Mouse (Mus musculus): Measurements from ENCODE around the gene Nup107.
"Not testable (repeated sequence)": the region's sequence is repeated elsewhere in the genome, so short reads cannot be mapped to it uniquely, and the experiment has no call there.

Gene Nup107

DNA sequence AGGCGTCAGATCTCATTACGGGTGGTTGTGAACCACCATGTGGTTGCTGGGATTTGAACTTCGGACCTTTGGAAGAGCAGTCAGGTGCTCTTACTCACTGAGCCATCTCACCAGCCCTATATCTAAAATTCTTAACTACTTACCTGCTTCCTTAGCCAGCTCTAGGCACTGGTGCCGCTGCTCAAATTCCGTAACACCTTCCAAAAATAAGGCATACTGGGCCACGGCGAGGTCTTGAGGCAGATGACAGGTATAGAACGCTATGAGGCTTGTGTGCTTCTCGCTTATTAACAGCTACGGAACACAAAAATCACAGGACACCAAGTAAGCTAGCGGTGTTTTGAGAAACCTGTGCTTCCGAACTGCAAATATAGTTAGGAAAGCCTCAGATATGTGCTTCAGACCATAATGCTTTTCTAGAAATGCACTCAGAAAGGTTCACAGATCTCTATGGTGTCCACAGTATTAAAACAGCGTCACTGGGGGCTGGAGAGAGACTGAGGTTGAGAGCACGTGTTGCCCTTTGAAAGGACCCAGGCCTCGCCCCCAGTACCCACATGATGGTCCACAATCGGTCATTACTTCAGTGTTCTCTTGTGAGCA lies 28.8 kb downstream of the Nup107 start:
- DNase-seq (ENCODE audit: low read depth, low spot score): no peak

DNA sequence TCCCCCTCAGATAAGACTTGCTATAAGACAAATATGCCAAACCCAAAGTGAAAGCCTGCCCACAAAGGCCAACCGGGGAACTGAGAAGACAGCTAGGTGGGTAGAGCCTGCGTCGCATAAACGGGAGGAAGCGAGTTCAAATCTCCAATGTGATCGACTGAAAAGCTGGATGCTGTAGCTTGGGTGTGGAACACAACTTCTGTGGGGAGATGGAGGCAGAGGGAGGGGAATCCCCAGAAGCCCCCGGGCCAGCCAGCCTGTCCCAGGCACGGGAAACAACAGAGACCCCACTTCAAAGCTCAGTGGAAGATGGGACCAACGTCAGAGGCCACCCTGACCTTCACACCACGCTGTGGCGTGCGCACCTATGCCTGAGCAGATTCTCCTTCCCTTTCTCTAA lies 29.5 kb downstream of the Nup107 start:
- no peak for DNase-seq (ENCODE audit: low read depth, low spot score)

DNA sequence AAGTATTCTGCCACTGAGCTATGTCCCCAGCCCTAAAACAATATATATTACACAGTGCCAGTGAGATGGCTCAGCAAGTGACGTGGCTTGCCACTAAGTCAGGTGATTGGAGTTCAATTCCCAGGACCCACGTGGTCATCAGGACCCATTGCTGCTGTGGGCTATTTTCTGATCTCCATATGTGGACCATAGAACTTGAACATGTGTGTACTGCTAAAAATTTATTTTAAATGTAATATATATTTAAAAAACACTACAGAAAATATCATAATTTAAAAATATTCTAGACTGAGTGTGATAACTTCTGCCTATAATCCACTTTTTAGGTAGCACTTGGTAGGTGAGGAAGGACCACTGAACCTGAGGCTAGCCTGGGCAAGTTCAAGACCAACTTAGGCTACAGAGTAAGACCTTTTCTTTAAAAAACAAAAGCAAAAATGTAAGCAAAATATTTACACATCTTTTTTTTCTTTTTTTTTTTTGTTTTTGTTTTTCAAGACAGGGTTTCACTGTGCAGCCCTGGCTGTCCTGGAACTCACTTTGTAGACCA lies 30.1 kb downstream of the Nup107 start:
- no peak for DNase-seq (ENCODE audit: low read depth, low spot score)

DNA sequence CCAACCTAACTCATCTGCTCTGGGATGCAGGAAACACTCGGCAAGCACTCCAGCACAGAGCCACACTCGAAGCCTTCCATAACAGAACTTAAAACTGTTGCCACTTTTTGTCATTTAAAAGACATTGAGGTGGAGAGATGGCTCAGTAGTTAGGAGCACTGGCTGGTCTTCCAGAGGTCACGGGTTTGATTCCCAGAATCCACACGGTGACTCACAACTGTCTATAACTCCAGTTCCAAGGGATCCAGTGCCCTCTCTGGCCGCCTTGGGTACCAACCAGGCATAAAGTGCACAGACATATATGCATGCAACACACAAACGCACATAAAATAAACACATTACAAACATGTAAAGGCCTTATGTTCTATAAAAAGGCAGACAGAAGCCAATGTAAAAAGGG lies 31.0 kb downstream of the Nup107 start:
- DNase-seq (ENCODE audit: low read depth, low spot score): no peak

DNA sequence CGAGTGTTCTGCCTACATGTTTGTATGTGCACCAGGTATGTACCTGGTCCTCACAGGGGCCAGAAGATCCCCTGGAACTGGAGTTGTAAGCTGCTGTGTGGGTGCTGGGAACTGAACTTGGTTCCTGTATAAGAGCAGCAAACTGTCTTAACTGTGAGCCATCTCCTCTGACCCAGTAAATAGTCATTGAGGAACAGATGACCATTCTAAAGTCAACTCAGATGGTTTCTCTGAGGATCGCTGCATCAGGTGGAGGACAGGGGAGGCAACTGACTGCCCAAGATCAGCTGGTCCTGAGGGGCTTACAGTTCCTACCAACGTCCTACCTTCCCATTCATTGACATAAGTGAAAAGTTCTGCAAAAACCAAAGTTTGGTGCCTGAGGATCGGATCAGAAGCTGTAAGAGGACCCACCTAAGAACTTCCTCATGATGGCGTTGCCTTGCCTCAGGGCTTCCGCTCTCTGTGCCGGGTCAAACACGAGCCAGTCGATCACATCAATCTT lies 31.6 kb downstream of the Nup107 start:
- DNase-seq (ENCODE audit: low read depth, low spot score): no peak

DNA sequence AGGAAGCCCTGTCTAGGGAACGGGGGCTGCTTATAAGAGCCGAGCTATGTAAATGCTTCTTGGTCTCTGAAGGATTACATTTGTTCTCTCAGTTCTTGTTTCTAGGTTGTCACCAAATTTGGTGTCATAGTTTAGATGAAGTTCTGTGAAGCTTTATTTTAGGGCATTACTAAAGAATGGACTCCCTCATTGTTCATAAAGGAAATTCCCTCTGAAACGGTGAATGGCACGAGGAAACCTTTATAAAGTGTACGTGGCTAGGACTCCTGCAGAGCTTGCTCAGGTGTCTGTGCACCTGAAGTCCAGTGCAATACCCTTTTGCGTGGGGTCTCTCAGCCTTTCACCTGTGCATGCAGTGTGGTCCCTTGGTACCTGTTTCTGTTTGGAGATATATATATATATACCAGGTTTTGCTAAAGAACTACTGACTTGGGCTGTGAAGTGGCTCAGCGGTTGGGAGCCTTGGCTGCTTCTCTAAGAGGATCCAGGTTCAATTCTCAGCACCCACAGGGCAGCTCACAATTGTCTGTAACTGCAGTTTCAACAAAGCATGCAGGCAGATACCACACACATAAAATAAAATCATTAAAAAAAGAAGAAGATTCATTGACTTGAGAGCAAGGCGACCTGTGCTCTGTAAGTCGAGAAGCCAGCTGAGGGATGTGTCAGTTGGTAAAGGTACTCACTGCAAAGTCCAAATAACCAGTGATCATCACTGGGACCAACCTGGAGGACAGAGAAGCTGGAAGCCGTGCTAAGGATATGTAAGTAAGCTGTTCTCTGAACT lies 32.5 kb downstream of the Nup107 start:
- DNase-seq (ENCODE audit: low read depth, low spot score): no peak

DNA sequence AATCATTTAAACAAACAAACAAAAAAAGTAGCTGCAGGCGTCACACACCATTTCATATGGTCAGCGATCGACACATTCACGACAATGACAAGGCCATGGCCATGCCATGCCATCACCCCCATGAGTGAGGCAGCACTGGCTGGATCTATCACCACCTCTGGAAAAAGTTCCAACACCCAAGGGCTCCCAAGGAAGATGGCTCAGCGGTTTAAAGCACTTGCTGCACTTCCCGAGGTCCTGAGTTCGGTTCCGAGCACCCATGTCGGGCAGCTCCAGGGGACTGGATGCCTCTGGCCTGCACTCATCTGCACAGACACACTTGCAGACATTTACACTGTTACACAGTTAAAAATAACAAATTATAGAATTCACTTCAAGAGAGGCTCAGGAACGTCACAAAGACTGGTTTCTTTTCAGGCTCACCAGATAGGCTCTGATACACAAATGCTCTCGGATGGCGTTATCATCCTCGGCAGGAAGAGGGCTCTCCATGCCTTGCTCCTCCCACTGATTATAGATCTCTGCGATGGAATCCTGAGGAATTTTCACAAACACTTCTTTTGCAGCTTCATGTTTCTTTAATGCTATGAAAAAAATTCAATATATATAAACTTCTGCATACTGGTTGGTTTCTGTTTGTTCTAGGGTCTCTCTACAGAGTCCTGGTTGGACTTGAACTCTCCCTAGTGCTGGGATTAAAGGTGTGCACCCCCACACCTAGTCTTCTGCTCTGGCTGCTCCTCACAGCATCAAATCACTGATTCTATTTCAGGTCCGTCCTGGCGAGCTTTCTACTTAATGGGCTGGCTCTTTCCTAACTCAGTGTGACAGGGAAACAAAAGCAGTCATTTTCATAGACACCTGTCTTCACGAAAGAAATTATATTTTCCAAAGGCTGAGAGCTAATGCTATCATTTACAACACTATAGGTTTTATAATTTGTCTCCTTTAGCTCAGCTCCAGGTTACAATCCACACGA lies 33.5 kb downstream of the Nup107 start:
- DNase-seq (ENCODE audit: low read depth, low spot score): no peak

DNA sequence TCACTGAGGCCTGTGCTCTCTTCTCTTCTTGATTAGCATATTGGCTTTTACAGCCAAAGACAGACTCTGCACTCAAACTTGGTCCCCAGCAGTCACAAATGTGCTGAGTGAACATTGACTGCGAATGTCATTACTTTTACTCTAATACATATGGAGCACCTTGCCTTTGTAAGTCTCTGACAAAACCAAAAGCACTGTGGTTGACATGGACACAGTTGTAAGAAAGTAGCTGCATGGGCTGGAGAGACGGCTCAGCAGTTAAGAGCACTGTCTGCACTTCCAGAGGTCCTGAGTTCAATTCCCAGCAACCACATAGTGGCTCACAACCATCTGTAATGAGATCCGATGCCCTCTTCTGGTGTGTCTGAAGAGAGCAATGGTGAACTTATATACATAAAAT lies 34.2 kb downstream of the Nup107 start:
- DNase-seq (ENCODE audit: low read depth, low spot score): not testable (repeated sequence)

DNA sequence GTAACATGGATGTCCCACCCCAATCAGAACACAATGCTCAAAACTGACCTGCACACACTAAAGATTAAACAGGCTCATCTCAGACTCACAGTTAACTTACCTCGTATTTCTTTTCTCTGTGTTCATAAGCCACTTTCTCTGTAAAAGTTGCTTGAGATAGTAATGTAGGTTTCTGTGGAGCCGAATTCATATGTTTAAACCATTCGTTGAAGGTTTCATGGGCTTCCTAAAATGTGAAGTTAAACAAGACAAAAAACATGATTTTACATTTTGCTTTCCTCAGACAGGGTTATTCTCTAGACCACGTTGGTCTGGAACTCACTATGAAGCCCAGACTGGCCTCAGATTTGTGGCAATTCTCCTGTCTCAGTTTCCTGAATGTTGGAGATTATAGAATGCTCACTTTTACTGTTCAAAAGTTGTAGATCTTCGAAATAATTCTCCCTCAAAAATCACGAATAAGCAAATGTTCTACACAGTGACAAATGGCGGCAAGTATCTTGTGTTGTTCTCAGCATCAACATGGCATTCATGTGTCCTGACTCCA lies 34.6 kb downstream of the Nup107 start:
- DNase-seq (ENCODE audit: low read depth, low spot score): no peak

DNA sequence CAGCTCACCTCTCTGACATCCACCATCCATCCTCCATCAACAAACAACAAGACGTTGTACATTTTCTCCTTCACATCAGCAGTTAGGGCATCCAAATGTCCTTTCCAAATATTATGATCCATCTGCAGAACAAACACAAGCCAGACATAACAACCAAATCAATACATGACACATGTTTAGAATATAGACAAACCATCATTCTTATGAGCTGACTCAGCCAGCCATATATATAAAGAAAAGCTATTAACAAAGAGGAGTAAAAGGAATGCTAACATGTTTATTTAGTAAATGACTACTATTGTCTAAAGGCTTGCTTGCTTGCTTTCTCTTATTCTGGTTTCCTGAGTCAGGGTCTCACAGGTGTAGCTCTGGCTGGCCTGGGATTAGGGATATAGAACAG lies 35.2 kb downstream of the Nup107 start:
- DNase-seq (ENCODE audit: low read depth, low spot score): no peak

DNA sequence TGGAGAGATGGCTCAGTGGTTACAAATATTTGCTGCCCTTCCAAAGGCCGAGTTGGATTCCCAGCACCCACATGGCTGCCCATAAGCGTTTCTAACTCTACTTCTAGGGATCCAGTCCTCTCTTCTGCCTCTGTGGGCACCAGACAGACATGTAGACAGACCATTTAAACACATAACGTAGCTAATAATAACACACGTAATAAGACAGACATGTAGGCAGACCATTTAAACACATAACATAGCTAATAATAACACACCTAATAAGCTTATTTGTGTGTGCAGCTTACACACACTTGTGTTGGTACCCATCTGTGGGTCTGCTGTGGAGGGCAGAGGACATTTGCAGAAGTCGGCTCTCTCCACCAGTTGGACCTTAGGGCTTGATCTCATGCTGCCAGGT lies 35.7 kb downstream of the Nup107 start:
- no peak for DNase-seq (ENCODE audit: low read depth, low spot score)

DNA sequence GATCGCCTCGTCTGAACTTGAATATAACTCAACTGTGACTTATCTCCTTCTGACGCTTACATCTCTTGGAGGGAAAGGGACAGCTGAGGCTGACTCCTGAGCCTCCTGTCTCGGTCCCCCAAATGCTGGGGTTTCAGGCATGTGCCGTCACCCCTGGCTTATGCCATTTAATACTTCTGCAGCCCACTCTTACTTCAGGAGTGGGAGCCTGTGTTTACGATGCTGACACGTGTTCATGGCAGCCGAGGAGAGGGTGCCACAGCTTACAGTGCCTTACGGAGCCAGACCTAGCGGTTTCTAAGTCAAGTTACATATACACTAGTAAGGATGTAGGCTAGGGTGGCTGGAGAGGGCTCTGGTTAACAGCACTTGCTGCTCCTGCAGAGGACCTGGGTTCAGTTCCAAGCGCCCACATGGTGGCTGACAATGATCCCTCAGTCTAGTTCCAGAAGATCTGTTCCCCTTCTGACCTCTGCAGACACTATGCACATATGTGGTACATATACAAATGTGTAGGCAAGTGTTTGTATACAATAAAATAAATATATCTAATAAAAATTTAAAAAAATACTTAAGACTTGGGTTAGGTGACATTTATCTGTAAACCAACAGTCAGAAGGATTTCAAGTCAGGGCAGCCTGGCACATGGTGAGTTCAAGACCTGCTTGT lies 36.6 kb downstream of the Nup107 start:
- no peak for DNase-seq (ENCODE audit: low read depth, low spot score)

DNA sequence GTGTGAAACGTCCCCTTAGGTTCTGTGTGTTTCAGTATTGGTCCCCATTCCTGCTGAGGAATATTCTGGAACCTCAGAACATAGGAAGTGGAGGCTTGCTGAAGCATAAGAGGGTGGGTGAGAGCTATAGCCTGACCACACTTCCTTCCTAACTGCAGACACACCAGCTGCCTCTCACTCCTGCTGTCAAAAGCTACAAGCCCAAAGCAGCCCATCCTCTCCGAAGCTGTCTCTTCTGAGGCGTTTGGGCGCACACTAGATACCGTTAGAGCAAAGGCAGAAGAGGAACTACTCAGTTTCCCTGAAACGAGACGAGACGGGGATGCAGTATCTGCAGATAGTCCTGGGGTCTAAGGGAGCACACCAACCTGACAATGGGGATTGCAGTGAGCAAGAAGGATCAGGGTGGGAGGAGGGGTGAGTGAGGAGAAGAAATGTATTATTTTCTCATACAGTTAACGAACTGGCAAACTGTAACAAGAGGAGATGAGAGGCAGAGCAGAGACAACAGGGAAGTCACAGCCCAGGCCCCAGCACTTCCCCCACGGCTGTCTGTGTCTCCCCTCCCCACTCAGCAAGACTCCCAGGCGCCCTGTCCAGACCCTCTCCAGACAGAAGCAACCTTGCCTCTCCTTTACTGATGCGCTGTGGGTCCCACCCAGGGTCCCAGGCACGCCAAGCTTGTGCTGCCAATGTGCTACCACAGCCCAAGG lies 37.3 kb downstream of the Nup107 start:
- DNase-seq (ENCODE audit: low read depth, low spot score): no peak

DNA sequence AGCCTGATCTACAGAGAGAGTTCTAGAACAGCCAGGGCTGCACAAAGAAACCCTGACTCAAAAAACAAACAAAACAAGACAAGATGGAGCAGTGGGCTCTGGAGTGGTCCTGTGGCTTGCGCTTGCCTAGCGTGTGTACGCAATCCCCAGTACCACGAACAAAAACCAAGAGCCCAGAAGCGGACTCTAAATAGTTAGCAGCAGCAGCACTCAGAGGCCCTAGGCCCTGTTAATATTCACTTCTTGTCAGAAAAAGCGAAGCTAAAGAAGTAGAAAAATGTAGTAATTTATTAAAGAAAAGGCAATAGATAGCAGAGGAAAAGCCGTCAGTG lies 37.9 kb downstream of the Nup107 start:
- DNase-seq (ENCODE audit: low read depth, low spot score): no peak

DNA sequence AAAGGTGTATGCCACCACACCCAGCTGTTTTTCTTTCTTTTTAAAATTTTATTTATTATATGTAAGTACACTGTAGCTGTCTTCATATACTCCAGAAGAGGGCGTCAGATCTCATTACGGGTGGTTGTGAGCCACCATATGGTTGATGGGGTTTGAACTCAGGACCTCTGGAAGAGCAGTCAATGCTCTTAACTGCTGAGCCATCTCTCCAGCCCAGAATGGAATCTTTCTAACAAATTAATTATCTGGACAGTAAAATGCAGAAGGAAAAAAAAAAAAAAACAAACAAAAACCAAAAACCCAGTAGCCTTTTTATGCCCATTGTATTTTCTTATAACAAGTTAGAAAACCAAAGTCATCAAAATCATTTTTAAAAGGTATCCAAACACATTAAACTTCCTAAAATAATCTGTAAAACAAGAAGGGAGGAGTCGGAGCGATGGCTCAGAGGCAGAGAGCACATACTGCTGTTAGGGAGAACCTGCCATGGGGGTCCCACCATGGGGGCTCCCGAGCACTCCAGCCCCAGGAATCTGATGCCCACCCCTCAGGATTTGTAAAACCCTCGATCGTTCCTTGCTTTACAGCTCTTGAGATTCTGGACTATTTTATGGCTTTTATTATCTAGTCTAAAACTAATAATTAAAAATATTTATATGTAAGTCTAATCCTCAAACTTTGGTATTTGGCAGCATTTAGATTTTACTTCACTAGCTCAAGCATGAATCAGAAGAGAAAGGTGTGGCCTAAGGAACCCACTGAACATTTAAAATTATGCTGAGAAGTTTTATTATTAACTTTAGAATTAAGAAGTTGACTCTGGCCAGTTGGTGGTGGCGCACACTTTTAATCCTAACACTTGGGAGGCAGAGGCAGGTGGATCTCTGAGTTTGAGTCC lies 38.5 kb downstream of the Nup107 start:
- no peak for DNase-seq (ENCODE audit: low read depth, low spot score)

DNA sequence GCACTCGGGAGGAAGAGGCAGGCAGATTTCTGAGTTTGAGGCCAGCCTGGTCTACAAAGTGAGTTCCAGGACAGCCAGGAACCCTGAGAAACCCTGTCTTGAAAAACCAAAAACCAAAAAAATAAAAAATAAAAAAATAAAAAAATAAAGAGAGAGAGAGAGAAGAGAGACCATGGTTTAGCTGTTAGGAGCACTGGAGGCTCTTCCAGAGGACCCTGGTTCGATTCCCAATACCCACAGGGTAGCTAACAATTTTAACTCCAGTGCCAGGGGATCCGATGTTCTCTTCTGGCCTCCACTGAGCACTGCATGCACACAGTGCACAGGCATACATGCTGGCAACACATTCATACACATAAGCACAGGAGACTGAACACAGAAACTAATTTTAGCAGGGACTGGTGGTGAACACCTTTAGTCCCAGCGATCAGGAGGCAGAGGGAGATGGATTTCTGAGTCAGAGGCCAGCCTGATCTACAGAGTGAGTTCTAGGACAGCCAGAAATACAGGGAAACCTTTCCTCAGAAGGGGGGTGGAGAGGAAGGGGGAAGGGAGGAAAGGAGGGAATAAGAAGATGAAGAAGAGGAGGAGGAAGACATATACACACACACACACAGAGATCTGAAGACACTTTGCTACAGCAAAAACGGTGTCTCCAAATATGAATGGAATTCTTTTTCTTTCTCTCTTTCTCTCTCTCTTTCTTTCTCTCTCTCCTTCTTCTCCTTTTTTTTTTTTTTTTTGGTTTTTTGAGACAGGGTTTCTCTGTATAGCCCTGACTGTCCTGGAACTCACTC lies 39.5 kb downstream of the Nup107 start:
- no peak for DNase-seq (ENCODE audit: low read depth, low spot score)

DNA sequence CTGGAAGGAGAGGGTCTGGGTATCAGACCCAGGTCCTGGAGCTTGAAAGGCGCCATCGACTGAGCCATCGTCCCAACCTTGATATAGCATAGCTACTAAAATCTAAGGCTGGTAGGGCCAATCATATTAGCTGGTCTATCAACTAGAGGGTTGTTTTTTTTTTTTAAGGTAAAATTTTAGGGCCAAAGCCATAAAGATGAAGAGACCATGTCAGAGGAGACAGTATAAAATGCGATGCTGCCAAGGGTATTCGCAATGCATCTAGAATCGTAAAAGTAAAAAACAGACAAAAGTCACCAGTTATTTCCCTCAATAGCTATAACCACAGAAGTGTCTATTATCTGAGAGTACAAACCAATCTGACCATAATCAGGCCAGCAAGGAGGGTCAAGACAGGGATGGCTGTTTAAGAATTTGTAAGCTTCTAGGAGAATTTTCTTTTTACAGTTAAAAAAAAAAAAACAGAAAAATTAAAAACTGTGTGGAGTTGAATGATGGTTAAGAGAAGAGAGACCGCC lies 40.1 kb downstream of the Nup107 start:
- DNase-seq (ENCODE audit: low read depth, low spot score): no peak

DNA sequence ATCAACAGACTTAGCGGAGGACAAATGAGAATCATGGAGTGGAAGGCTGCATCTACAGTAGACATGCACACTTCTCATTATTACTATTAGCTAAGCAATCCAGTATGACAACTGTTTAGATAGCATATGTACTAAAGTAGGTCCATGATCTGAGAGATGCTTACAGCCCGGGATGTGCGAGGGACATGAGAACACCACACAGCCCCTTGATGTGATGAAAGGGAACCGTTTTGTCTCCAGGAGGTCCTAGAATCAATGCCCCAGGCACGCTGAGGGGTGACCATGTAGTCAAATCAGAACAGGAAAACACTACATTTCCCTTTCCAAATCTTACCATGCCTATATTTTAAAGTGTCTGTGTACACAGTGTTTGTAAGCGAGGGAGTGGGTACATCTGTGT lies 40.8 kb downstream of the Nup107 start:
- no peak for DNase-seq (ENCODE audit: low read depth, low spot score)

DNA sequence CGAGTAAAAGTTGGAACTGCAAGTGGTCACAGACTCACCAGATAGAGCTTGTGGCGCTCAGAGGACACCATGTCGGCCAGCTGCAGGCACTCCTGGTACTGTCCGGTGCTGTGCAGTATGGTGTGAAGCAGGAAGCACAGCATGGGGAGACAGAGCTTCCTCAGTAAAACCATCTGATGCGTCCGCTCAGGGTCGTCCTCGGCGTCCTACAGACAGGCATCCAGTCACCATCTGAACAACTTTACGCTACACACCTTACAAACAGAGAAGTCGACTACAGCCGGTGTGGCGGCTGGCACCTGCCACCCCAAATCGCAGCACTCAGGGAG lies 41.3 kb downstream of the Nup107 start:
- DNase-seq (ENCODE audit: low read depth, low spot score): no peak
